Mouse (Mus musculus) inflammation-experienced regulatory T-cells (primary cell): ENCODE measurements around the gene S100z. TPM values are rescaled to one million over a fixed set of nuclear protein-coding genes. Genes with fewer than 3 reads are reported as not detected.

Experiments
- polyA plus RNA-seq, 2 experiments: library from polyadenylated mRNA; unstranded; fragments of 100-300 nt; shearing (Covaris generic); gene quantifications; one replicate each; pipeline ENCODE4 v1.2.1; 2017

The S100z gene
- polyA plus RNA-seq: under 1 TPM in 1 of 2 experiments, not detected in 1; 0.57 TPM

GRCm38 (mm10) chr13:95478671-95479413 is at the start of gene S100z:
Gene S100z, minus strand, starts transcription at chr13:95478721.

GRCm38 (mm10) chr13:95524674-95525491 is 46.4 kb upstream of the S100z start, which contains the start of gene F2rl1:
Gene F2rl1, minus strand, starts transcription at chr13:95525227.

GRCm38 (mm10) chr13:95444824-95445223 is 33.7 kb downstream of the S100z start, which contains the start of gene Crhbp:
Gene Crhbp, minus strand, starts transcription at chr13:95444924.

Other genes starting within 250 kb of the S100z start
- 1 to 10 TPM in 1 of 2 experiments, under 1 TPM in 1; 0.76 to 1.8 TPM for gene Pde8b, start 228.4 kb downstream of the S100z start, polyA plus RNA-seq
- gene Zbed3, start 155.1 kb downstream of the S100z start, polyA plus RNA-seq: 1 to 10 TPM; 3.0 to 3.1 TPM
- gene Aggf1, start 103.4 kb downstream of the S100z start, polyA plus RNA-seq: 10 to 100 TPM; 39.9 to 45.1 TPM
- gene Crhbp, start 33.8 kb downstream of the S100z start, polyA plus RNA-seq: not detected
- gene F2rl1, start 46.5 kb upstream of the S100z start, polyA plus RNA-seq: 10 to 100 TPM; 20.8 to 24.5 TPM
- gene F2r, start 139.8 kb upstream of the S100z start, polyA plus RNA-seq: 10 to 100 TPM; 45.5 to 99.0 TPM
- 1 to 10 TPM; 3.7 to 6.1 TPM for gene F2rl2, start 218.1 kb upstream of the S100z start, polyA plus RNA-seq